Mouse (Mus musculus) liver, adult 2 months (tissue): ENCODE data around the gene Lrrc46.

Experiments used
- CTCF ChIP-seq: fragments of 200-500 bp; IDR thresholded peaks from 2 replicates; pipeline ENCODE4 v1.5.1; 2011; ENCODE audit warnings: low read depth, low read length, control low read depth
- POLR2A ChIP-seq: fragments of 200-500 bp; IDR thresholded peaks from 2 replicates; pipeline ENCODE4 v1.6.1; 2011; ENCODE audit warnings: low read length, control low read depth; ENCODE audit not compliant: insufficient read depth; ENCODE audit errors: extremely low read depth

- TF ChIP-seq POLR2A (no peak), CTCF (no peak)
Measured at GRCm38 (mm10) chr11:97018583-97019344, 22.4 kb downstream of the Lrrc46 start.
